Mouse (Mus musculus) embryonic fibroblast, embryonic 13.5 days (primary cell): Measurements from ENCODE around the gene Fam84b.

Experiments
- CTCF ChIP-seq: IDR thresholded peaks from 2 replicates; pipeline ENCODE4 v1.5.1; 2011; ENCODE audit warnings: mild to moderate bottlenecking, control low read depth, low read length, moderate library complexity, borderline replicate concordance; ENCODE audit not compliant: insufficient read depth
- POLR2A ChIP-seq: IDR thresholded peaks from 2 replicates; pipeline ENCODE4 v1.6.1; 2011; ENCODE audit warnings: low read depth, mild to moderate bottlenecking, control low read depth, low read length, moderate library complexity

DNA sequence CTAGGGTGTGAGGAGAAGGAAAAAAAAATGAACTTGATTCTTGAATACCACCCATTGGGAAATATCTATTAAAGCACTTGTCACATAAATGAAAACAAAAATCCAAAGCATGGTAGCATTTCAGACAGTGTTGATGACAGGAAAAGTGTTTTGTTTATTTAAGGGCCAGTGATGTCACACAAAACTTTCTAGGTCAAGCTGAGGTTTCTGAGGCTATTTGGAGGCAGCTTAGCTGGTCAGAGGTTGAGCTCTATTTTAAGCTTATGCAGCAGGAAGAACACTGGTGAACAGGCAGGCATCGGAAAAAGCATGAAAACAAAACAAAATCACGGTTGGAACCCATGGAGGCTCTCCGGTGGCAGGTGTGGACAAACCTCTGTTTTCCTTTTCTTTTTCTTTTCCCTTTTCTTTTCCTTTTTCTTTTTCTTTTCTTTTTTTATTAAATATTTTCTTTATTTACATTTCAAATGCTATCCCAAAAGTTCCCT, 39.4 kb upstream of the Fam84b start:
- TF ChIP-seq POLR2A (no peak), CTCF (no peak)
